Mouse (Mus musculus) neural tube, embryonic 12.5 days (tissue): ENCODE data around the gene 1700003E16Rik. TPM values are rescaled to one million over a fixed set of nuclear protein-coding genes. Genes with fewer than 3 reads are reported as not detected.

ENCODE experiments used
- ATAC-seq: fragments of 200-750 bp; cut with Nextera tagmentation; 2 replicates; pipeline ENCODE4 v1.8.0; 2017; ENCODE audit warnings: low read depth, mild to moderate bottlenecking, moderate TSS enrichment, moderate library complexity; ENCODE audit not compliant: low FRiP score
- H3K27ac ChIP-seq: fragments of 300-500 bp; sonication (generic); 2 replicates; pipeline ENCODE4 v1.5.1; 2016
- H3K27me3 ChIP-seq: fragments of 300-500 bp; sonication (generic); replicated peaks from 2 replicates; pipeline ENCODE4 v1.6.1; 2016; ENCODE audit warnings: mild to moderate bottlenecking
- H3K36me3 ChIP-seq: fragments of 300-500 bp; sonication (generic); 2 replicates; pipeline ENCODE4 v1.6.1; 2016; ENCODE audit warnings: mild to moderate bottlenecking
- H3K4me1 ChIP-seq: fragments of 300-500 bp; sonication (generic); 2 replicates; pipeline ENCODE4 v1.6.1; 2016
- H3K4me2 ChIP-seq: fragments of 300-500 bp; sonication (generic); replicated peaks from 2 replicates; pipeline ENCODE4 v1.6.1; 2016; ENCODE audit warnings: mild to moderate bottlenecking
- H3K4me3 ChIP-seq: fragments of 300-500 bp; sonication (generic); 2 replicates; pipeline ENCODE4 v1.5.1; 2016
- H3K9ac ChIP-seq: fragments of 300-500 bp; sonication (generic); 2 replicates; pipeline ENCODE4 v1.6.1; 2016; ENCODE audit warnings: mild to moderate bottlenecking
- H3K9me3 ChIP-seq: fragments of 300-500 bp; sonication (generic); 2 replicates; pipeline ENCODE4 v1.6.1; 2016; ENCODE audit warnings: mild to moderate bottlenecking
- WGBS: fragments of 180-500 bp; shearing (Covaris S2); methylation state at CpG from one replicate; pipeline ENCODE4 v1.1.7; 2016; 5-methylcytosine and 5-hydroxymethylcytosine counted together
- polyA plus RNA-seq: library from polyadenylated mRNA; unstranded; fragments of >200 nt; fragmentation: Nextera tagmentation; extraction: Ambion mirVana; gene quantifications from 2 replicates; pipeline ENCODE4 v1.2.1, GENCODE M21; 2016

The 1700003E16Rik gene
- 2.6 TPM in 2 replicates for polyA plus RNA-seq

GRCm38 (mm10) chr6:83156259-83156684 lies at the start of gene 1700003E16Rik, which contains the start of gene Wdr54:
TSS of gene 1700003E16Rik (plus strand) at chr6:83156404.
TSS of gene Wdr54 (minus strand) at chr6:83156397.
- peaks cover 23% of the 10 kb centered on the region for H3K4me1 ChIP-seq
- H3K4me2 ChIP-seq: peak within 1 kb of the TSS; percentile 86
- peaks cover 14% of the 10 kb centered on the region for H3K27me3 ChIP-seq
- peak within 1 kb of the TSS; percentile 54 for H3K9ac ChIP-seq
- H3K27ac ChIP-seq: no peak within 1 kb of the TSS
- H3K4me3 ChIP-seq: peak within 1 kb of the TSS; percentile 58
- ATAC-seq: peak; percentile 96
- WGBS: under 1% methylated on average over 32 of the region's 32 CpGs
- no peaks in the 10 kb centered on the region for H3K9me3 ChIP-seq
- peaks cover 19% of the 10 kb centered on the region for H3K36me3 ChIP-seq

- Histone ChIP-seq H3K4me1 (peaks cover 30% of the 10 kb centered on the region), H3K9me3 (no peaks in the 10 kb centered on the region), H3K4me3 (peak overlapping the region; percentile 85; the same call in 1 of the 2 replicates), H3K36me3 (peaks cover 7% of the 10 kb centered on the region; the same call in 1 of the 2 replicates), H3K9ac (peak overlapping the region; percentile 90; the same call in 1 of the 2 replicates), H3K27ac (no peak overlapping the region), H3K27me3 (peaks cover 3% of the 10 kb centered on the region; the same call in 1 of the 2 replicates), H3K4me2 (peak overlapping the region; percentile 87)
- ATAC-seq: 0 out of 2 replicates have a peak, but pooled peaks have one; percentile 18
- WGBS: 36% methylated on average over 13 of the region's 13 CpGs
These were observed 48.4 kb upstream of the 1700003E16Rik start for GRCm38 (mm10) chr6:83107566-83108400.

- Histone ChIP-seq H3K4me3 (peak within 1 kb of the TSS; percentile 85), H3K4me2 (peak within 1 kb of the TSS; percentile 87), H3K27ac (peak within 1 kb of the TSS; percentile 42; the same call in 1 of the 2 replicates), H3K9ac (peak within 1 kb of the TSS; percentile 90), H3K36me3 (peaks cover 7% of the 10 kb centered on the region; the same call in 1 of the 2 replicates), H3K9me3 (no peaks in the 10 kb centered on the region), H3K4me1 (peaks cover 22% of the 10 kb centered on the region), H3K27me3 (no peaks in the 10 kb centered on the region)
- WGBS: under 1% methylated on average over 76 of the region's 76 CpGs
- peak; percentile 93 for ATAC-seq
These were observed 47.2 kb upstream of the 1700003E16Rik start, which contains the start of gene Mrpl53 for GRCm38 (mm10) chr6:83108762-83109668. TSS of gene Mrpl53 (plus strand) at chr6:83109040.

- no peak overlapping the region for H3K9ac ChIP-seq
- ATAC-seq: no peak
- WGBS: 92% methylated on average over 4 of the region's 4 CpGs
- no peak overlapping the region for H3K27ac ChIP-seq
- no peak overlapping the region for H3K4me2 ChIP-seq
- H3K36me3 ChIP-seq: peaks cover 4% of the 10 kb centered on the region; the same call in 1 of the 2 replicates
- peaks cover 37% of the 10 kb centered on the region for H3K4me1 ChIP-seq
- H3K9me3 ChIP-seq: no peaks in the 10 kb centered on the region
- no peaks in the 10 kb centered on the region for H3K27me3 ChIP-seq
- H3K4me3 ChIP-seq: no peak overlapping the region
These were observed 44.6 kb upstream of the 1700003E16Rik start for GRCm38 (mm10) chr6:83111510-83112136.

- 2% methylated on average over 58 of the region's 58 CpGs for WGBS
- Histone ChIP-seq H3K9me3 (no peaks in the 10 kb centered on the region), H3K27me3 (no peaks in the 10 kb centered on the region), H3K4me2 (peak within 1 kb of the TSS; percentile 98), H3K27ac (peak within 1 kb of the TSS; percentile 57), H3K4me1 (peaks cover 45% of the 10 kb centered on the region), H3K9ac (peak within 1 kb of the TSS; percentile 90), H3K4me3 (peak within 1 kb of the TSS; percentile 84), H3K36me3 (peaks cover 29% of the 10 kb centered on the region)
- ATAC-seq: peak; percentile 77
These were observed 41.1 kb upstream of the 1700003E16Rik start, which contains the start of gene Mogs for GRCm38 (mm10) chr6:83115011-83115671. TSS of gene Mogs (plus strand) at chr6:83115496.

- 2% methylated on average over 48 of the region's 48 CpGs for WGBS
- Histone ChIP-seq H3K9ac (peak overlapping the region; percentile 90), H3K36me3 (peaks cover 29% of the 10 kb centered on the region), H3K9me3 (no peaks in the 10 kb centered on the region), H3K27ac (peak overlapping the region; percentile 57), H3K27me3 (no peaks in the 10 kb centered on the region), H3K4me3 (peak overlapping the region; percentile 84), H3K4me2 (peak overlapping the region; percentile 98), H3K4me1 (peaks cover 47% of the 10 kb centered on the region)
- ATAC-seq: peak; percentile 39
These were observed 40.4 kb upstream of the 1700003E16Rik start for GRCm38 (mm10) chr6:83115682-83116372.

GRCm38 (mm10) chr6:83116373-83117164 lies 39.6 kb upstream of the 1700003E16Rik start:
- ATAC-seq: no peak
- Histone ChIP-seq H3K9me3 (no peaks in the 10 kb centered on the region), H3K9ac (peak overlapping the region; percentile 90), H3K4me3 (peak overlapping the region; percentile 84), H3K27ac (no peak overlapping the region), H3K36me3 (peaks cover 29% of the 10 kb centered on the region), H3K27me3 (no peaks in the 10 kb centered on the region), H3K4me1 (peaks cover 47% of the 10 kb centered on the region), H3K4me2 (peak overlapping the region; percentile 98)
- WGBS: 83% methylated on average over 11 of the region's 11 CpGs

- WGBS: 92% methylated on average over 4 of the region's 4 CpGs
- no peak overlapping the region for H3K4me3 ChIP-seq
- no peak overlapping the region for H3K27ac ChIP-seq
- H3K9me3 ChIP-seq: no peaks in the 10 kb centered on the region
- 0 out of 2 replicates have a peak overlapping the region, but pooled peaks have one; percentile 90 for H3K9ac ChIP-seq
- H3K4me1 ChIP-seq: peaks cover 47% of the 10 kb centered on the region
- no peak for ATAC-seq
- H3K4me2 ChIP-seq: peak overlapping the region; percentile 98; the same call in 1 of the 2 replicates
- no peaks in the 10 kb centered on the region for H3K27me3 ChIP-seq
- H3K36me3 ChIP-seq: peaks cover 29% of the 10 kb centered on the region
These were observed 39.1 kb upstream of the 1700003E16Rik start for GRCm38 (mm10) chr6:83117165-83117438.

- no peak for ATAC-seq
- no peak overlapping the region for H3K4me3 ChIP-seq
These were observed 38.6 kb upstream of the 1700003E16Rik start for GRCm38 (mm10) chr6:83117616-83118015.

GRCm38 (mm10) chr6:83118369-83118768 lies 37.8 kb upstream of the 1700003E16Rik start:
- ATAC-seq: no peak
- H3K36me3 ChIP-seq: peaks cover 29% of the 10 kb centered on the region
- H3K4me2 ChIP-seq: 0 out of 2 replicates have a peak overlapping the region, but pooled peaks have one; percentile 7
- H3K27me3 ChIP-seq: no peaks in the 10 kb centered on the region
- WGBS: 86% methylated on average over 11 of the region's 11 CpGs
- H3K9me3 ChIP-seq: no peaks in the 10 kb centered on the region
- peaks cover 57% of the 10 kb centered on the region for H3K4me1 ChIP-seq
- no peak overlapping the region for H3K27ac ChIP-seq
- H3K9ac ChIP-seq: no peak overlapping the region
- H3K4me3 ChIP-seq: no peak overlapping the region

More at GRCm38 (mm10) chr6:83117616-83118015, 38.6 kb upstream of the 1700003E16Rik start:
- Histone ChIP-seq H3K27me3 (no peaks in the 10 kb centered on the region), H3K36me3 (peaks cover 29% of the 10 kb centered on the region), H3K9me3 (no peaks in the 10 kb centered on the region), H3K4me1 (peaks cover 51% of the 10 kb centered on the region), H3K27ac (no peak overlapping the region), H3K9ac (0 out of 2 replicates have a peak overlapping the region, but pooled peaks have one; percentile 8), H3K4me2 (0 out of 2 replicates have a peak overlapping the region, but pooled peaks have one; percentile 7)
- 90% methylated on average over 13 of the region's 13 CpGs for WGBS
